Mouse (Mus musculus) C2C12 (cell line): ENCODE results near the gene Pex10. TPM values are rescaled to one million over a fixed set of nuclear protein-coding genes. Genes with fewer than 3 reads are reported as not detected.
"Not testable (repeated sequence)": the region's sequence is repeated elsewhere in the genome, so short reads cannot be mapped to it uniquely, and the experiment has no call there.

ENCODE experiments used
- H3K27me3 ChIP-seq: one replicate; pipeline ENCODE4 v1.6.1; 2011; ENCODE audit not compliant: control insufficient read depth, insufficient read depth, insufficient read length
- H3K36me3 ChIP-seq: one replicate; pipeline ENCODE4 v1.6.1; 2011; ENCODE audit not compliant: control insufficient read depth, insufficient read depth
- H3K4me3 ChIP-seq: one replicate; pipeline ENCODE4 v1.5.1; 2011; ENCODE audit warnings: mild to moderate bottlenecking, control low read depth; ENCODE audit not compliant: poor library complexity, insufficient read depth, severe bottlenecking
- H3K79me2 ChIP-seq: one replicate; pipeline ENCODE4 v1.6.1; 2011; ENCODE audit not compliant: control insufficient read depth, insufficient read depth
- H3K79me3 ChIP-seq: one replicate; pipeline ENCODE4 v1.6.1; 2011; ENCODE audit warnings: low read depth, control low read depth
- H3ac ChIP-seq: one replicate; pipeline ENCODE3; 2011; ENCODE audit warnings: low read depth; ENCODE audit not compliant: control insufficient read depth, insufficient read length
- CEBPB ChIP-seq: IDR thresholded peaks from one replicate; pipeline ENCODE4 v1.6.1; 2011; ENCODE audit warnings: low read depth, mild to moderate bottlenecking, control low read depth, moderate library complexity
- CTCF ChIP-seq: IDR thresholded peaks from one replicate; pipeline ENCODE4 v1.5.1; 2011; ENCODE audit not compliant: control insufficient read depth, insufficient read depth, insufficient read length
- FOSL1 ChIP-seq: IDR thresholded peaks from one replicate; pipeline ENCODE4 v1.8.0; 2011; ENCODE audit warnings: mild to moderate bottlenecking, low read length; ENCODE audit not compliant: poor library complexity, insufficient read depth, severe bottlenecking
- MAX ChIP-seq: IDR thresholded peaks from one replicate; pipeline ENCODE4 v1.6.1; 2011; ENCODE audit warnings: mild to moderate bottlenecking, control low read depth
- MYOD1 ChIP-seq: IDR thresholded peaks from one replicate; pipeline ENCODE4 v1.6.1; 2011; ENCODE audit warnings: low read depth; ENCODE audit not compliant: control insufficient read depth, insufficient read length
- MYOG ChIP-seq: IDR thresholded peaks from one replicate; pipeline ENCODE4 v1.6.1; 2011; ENCODE audit not compliant: control insufficient read depth, insufficient read length; ENCODE audit errors: extremely low read depth
- USF1 ChIP-seq: IDR thresholded peaks from one replicate; pipeline ENCODE4 v1.6.1; 2011; ENCODE audit warnings: low read depth, mild to moderate bottlenecking, control low read depth, moderate library complexity
- polyA plus RNA-seq: library from polyadenylated mRNA; unstranded; fragments of >200 nt; fragmentation: generic; extraction: Trizol; gene quantifications from one replicate; pipeline ENCODE4 v1.2.1, GENCODE M21; 2012; ENCODE audit warnings: missing spikeins

Gene Pex10
- polyA plus RNA-seq, 1 experiment, result 11.2 TPM

DNA sequence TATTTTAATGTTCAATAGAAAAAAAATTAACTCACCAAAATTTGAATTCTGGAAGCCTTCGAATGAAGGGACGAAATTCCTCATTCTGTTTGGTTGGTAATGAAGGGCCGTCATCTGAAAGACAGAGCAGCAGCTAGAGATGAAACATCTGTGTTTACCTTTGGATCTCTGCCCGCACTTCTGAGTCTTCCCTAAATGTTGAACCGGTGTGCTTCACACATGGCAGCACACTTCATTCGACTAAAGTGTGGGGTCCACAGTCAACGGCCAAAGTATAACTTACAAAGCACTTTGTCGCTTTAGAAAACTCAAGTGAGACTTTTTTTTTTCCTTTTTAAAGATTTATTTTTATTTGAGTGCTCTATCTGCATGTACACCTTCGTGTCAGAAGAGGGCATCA lies 9.9 kb downstream of the Pex10 start:
- H3K4me3 ChIP-seq, result no peak overlapping the region
- TF ChIP-seq USF1 (no peak), CEBPB (no peak), FOSL1 (no peak), MAX (no peak), MYOD1 (no peak), MYOG (no peak), CTCF (no peak)
- H3K27me3 ChIP-seq, result no peaks in the 10 kb centered on the region
- H3K36me3 ChIP-seq, result peaks cover 90% of the 10 kb centered on the region
- peaks cover 24% of the 10 kb centered on the region for H3K79me3 ChIP-seq
- H3K79me2 ChIP-seq, result peaks cover 41% of the 10 kb centered on the region
- H3ac ChIP-seq, result no peak overlapping the region

DNA sequence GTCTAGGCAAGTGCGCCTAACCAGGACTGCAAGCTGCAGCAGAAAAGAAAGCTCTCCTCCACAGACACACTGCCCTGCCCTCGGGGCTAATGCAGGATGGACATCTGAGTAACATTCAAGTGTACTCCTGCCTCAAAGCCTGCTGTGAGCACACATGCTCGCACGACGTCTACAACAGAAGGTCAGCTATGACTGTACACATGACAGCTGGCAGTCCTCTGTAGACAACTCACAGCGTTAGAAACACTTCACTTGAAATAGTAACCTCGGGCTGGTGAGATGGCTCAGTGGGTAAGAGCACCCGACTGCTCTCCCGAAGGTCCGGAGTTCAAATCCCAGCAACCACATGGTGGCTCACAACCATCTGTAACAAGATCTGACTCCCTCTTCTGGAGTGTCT lies 12.0 kb downstream of the Pex10 start:
- not testable (repeated sequence) for H3K4me3 ChIP-seq, H3ac ChIP-seq, H3K27me3 ChIP-seq
- Histone ChIP-seq H3K79me3 (peaks cover 40% of the 10 kb centered on the region), H3K36me3 (peaks cover 92% of the 10 kb centered on the region), H3K79me2 (peaks cover 62% of the 10 kb centered on the region)

DNA sequence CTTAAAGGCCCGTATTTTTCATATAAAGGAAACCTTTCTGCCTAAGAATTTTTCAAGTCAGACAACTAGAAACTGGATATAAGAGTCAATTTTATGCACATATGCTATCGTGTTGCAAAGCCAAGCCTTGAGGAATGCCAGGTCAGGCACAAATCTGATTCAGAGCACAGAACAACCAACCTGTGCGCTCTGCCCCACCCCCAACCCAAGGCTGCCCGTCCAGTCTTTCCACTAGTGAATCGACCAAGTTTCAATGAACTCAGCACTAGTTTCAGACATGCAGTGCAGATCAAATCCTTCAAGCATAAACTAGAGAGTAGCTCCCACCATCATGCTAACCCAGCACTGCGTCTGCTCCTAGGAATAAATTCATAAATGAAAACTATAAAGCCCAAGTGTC lies 12.8 kb downstream of the Pex10 start:
- H3K36me3 ChIP-seq, result peaks cover 84% of the 10 kb centered on the region
- H3ac ChIP-seq, result no peak overlapping the region
- H3K4me3 ChIP-seq, result no peak overlapping the region
- H3K79me3 ChIP-seq, result peaks cover 48% of the 10 kb centered on the region
- no peak for TF ChIP-seq CTCF
- TF ChIP-seq CEBPB, result no peak
- TF ChIP-seq USF1, result no peak
- no peaks in the 10 kb centered on the region for H3K27me3 ChIP-seq
- H3K79me2 ChIP-seq, result peaks cover 71% of the 10 kb centered on the region

DNA sequence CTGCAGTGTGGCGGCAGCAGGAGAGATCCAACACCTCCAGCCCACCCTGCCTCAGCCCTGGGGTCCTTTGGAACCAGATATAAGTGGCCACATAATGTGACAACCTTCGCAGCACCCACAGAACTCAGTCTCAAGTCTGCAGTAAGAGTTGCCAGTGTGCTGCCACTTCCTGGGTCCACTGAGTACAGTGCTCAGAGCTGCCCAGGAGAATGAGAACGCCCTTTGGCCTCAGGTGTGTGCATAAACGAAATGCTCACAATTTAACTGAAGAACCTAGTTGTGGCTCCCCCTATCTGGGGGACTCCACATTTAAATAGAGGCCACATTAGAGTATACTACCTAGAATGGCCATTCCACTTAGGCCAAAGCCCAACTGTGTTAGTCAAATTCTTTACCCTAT lies 16.7 kb downstream of the Pex10 start:
- H3K79me3 ChIP-seq, result peaks cover 55% of the 10 kb centered on the region
- no peak overlapping the region for H3ac ChIP-seq
- no peaks in the 10 kb centered on the region for H3K27me3 ChIP-seq
- TF ChIP-seq MAX (no peak), USF1 (no peak), MYOG (no peak), CTCF (no peak), CEBPB (no peak), MYOD1 (no peak), FOSL1 (no peak)
- peaks cover 75% of the 10 kb centered on the region for H3K79me2 ChIP-seq
- no peak overlapping the region for H3K4me3 ChIP-seq
- peaks cover 47% of the 10 kb centered on the region for H3K36me3 ChIP-seq

DNA sequence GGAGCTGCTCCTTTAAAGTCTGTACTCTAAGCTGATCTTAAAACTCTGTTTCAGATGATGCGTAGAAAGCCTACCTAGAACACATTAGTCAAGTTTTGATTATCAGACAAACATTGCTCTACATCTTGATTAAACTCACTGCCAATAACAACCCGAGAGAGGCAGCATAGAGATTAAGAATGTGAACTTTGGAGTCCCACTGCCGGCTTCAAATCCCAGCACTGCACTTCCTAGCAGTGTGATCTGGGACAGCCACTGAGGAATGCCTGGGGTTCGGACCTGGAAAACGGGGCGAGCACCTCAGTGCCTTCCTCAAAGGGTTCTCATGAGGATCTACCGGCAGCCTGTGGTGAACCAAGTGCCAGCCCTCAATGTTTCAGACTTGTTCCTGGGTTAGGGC lies 17.5 kb downstream of the Pex10 start:
- no peak overlapping the region for H3ac ChIP-seq
- TF ChIP-seq MYOG, result no peak
- TF ChIP-seq FOSL1, result no peak
- TF ChIP-seq USF1, result no peak
- TF ChIP-seq CTCF, result no peak
- TF ChIP-seq MAX, result no peak
- no peak for TF ChIP-seq MYOD1
- no peak for TF ChIP-seq CEBPB
- no peak overlapping the region for H3K4me3 ChIP-seq
- peaks cover 67% of the 10 kb centered on the region for H3K79me2 ChIP-seq
- peaks cover 52% of the 10 kb centered on the region for H3K79me3 ChIP-seq
- H3K27me3 ChIP-seq, result no peaks in the 10 kb centered on the region
- H3K36me3 ChIP-seq, result peaks cover 42% of the 10 kb centered on the region

DNA sequence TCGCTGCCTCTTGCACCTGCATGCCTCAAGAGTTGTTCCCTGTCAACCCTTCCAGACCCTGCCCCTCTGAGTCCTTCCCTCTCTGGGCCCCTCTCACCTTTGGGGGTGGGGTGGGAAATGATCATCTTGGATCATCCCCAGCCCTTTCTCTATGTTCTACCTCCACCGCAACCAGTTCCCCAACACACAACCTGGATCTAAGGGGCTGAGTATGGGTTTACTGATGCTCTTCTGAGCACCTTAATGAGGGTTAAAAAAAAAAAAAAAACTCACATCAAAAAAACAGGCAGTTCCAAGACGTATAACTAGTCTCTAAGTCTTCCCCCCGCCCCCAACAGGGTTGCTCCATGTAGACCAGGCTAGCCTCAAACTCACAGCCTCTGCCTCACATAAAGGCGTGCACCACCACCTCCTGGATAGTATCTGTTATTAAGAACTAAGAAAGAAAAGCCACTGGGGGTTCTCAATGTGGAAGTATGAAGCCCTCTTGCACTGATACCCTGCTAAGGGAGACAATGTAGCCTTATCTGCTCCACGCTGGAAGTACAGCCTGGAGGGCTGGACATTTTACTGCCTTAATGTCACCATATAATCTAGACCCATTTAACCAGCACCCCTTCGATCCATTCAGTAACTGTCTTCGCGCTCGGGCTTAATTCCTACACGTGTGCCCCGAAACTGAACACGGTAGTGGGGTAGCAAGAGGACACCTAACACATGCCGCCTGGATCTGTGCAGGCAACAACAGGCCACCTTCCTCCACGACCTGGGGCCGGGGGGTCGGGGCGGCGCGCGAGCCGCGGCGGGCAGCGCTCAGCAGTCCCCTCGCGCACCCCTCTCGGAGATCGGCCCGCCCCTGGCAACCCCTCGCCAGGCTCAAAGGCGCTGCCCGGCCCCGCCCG lies 18.6 kb downstream of the Pex10 start:
- H3K4me3 ChIP-seq, result peak overlapping the region; percentile 76
- H3ac ChIP-seq, result peak overlapping the region; percentile 95
- H3K36me3 ChIP-seq, result peaks cover 31% of the 10 kb centered on the region
- H3K79me3 ChIP-seq, result peaks cover 45% of the 10 kb centered on the region
- H3K27me3 ChIP-seq, result no peaks in the 10 kb centered on the region
- no peak for TF ChIP-seq USF1
- TF ChIP-seq FOSL1, result no peak
- TF ChIP-seq CEBPB, result no peak
- no peak for TF ChIP-seq MYOD1
- no peak for TF ChIP-seq MYOG
- no peak for TF ChIP-seq CTCF
- no peak for TF ChIP-seq MAX
- peaks cover 56% of the 10 kb centered on the region for H3K79me2 ChIP-seq
